Mouse (Mus musculus): ENCODE measurements around the gene Gm20219. TPM values are rescaled to one million over a fixed set of nuclear protein-coding genes. Genes with fewer than 3 reads are reported as not detected.

Gm20219 gene
- total RNA-seq, 2 experiments from 2014 or later: 1.1 to 1.8 TPM

GRCm38 (mm10) chr17:56559386-56559785, 5.2 kb upstream of the Gm20219 start:
- no peak for DNase-seq (ENCODE audit: low spot score in 2 of 2)
- intact Hi-C loops (cut with DNase I): loop anchor here (2.0 kb wide), 1 partner anchor 203 kb away; no protein-coding TSS in a partner anchor

- peak; percentile 76 to 79 for DNase-seq (ENCODE audit: low spot score in 2 of 2)
- intact Hi-C loops (cut with DNase I): loop anchor here (2.0 kb wide), 1 partner anchor 202 kb away; no protein-coding TSS in a partner anchor
Measured at GRCm38 (mm10) chr17:56558448-56558847, 4.3 kb upstream of the Gm20219 start.

DNA sequence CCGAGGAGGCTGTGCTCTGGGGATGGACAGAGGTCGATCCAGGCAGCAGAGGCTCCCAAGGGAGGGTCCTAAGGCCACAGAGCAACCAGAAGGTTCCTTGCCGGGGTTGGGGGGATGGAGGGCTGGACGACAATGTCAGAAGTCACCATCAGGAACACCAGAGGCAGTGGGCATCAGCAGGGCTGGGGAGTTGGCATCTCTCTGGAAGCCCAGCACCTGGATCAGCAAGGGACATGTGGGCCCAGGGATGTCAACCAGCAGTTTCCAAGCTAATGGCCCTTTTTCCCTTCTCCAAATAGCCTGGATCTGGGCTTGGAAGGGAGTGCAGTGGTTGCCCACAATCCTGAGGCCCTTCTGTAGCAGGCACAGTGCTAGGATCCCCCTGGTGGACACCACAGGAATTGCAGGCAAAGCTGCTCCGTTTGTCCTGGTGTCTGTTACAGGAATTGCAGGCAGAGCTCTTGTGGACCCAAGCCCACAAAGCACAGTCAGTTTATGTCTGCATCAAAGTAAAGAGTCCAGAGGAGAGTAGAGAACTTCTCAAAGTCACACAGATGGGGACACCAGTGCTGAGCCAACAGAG, 1.3 kb downstream of the Gm20219 start:
- intact Hi-C loops (cut with DNase I): loop anchor here (5.0 kb wide), 1 partner anchor 126 kb away; no protein-coding TSS in a partner anchor
- DNase-seq (ENCODE audit: low spot score in 2 of 2): peak; percentile 74 to 83

- peak in 1 of 2 experiments; percentile 57 for DNase-seq (ENCODE audit: low spot score in 2 of 2)
- intact Hi-C loops (cut with DNase I): loop anchor here (5.0 kb wide), 1 partner anchor 125 kb away; no protein-coding TSS in a partner anchor
Measured at GRCm38 (mm10) chr17:56551841-56552581, 2.2 kb downstream of the Gm20219 start.

DNA sequence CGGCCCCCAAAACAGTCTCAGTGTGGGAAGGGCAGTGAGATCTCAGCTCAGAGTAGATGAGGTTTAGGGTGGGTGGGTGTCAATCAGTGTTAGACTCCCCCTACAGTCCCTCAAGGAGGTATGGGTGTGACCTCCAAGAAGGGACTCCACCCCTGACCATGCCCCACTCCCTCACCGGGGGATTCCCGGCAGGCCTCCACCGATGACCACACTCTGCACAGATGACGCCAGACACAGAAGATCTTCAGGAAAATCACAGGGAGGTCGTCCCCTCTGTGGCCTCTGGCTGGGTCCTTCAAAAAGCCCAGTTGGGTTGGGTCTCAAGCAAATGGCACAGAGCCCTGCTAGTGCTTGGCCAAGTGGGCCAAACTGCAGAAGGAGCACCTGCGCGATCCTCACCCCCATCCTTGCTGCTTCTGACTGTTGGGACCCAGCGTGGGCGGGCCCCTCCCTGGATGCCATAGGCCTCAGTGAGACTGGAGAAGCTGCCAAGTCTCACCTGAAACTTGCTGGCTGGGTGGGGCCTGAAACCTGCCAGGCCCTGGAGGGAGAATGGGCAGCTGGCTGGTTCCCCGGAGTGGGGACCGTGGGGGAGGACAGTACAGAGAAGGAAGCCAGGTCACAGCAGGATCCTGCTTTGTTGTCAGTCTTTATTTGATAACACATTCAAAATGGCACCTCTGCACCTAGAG, 3.3 kb downstream of the Gm20219 start:
- no peak for DNase-seq (ENCODE audit: low spot score in 2 of 2)
- intact Hi-C loops (cut with DNase I): loop anchor here (5.0 kb wide), 1 partner anchor 124 kb away; no protein-coding TSS in a partner anchor

GRCm38 (mm10) chr17:56548605-56549105, 5.5 kb downstream of the Gm20219 start:
- DNase-seq (ENCODE audit: low spot score in 2 of 2): no peak
- intact Hi-C loops (cut with DNase I): no loop called here

DNA sequence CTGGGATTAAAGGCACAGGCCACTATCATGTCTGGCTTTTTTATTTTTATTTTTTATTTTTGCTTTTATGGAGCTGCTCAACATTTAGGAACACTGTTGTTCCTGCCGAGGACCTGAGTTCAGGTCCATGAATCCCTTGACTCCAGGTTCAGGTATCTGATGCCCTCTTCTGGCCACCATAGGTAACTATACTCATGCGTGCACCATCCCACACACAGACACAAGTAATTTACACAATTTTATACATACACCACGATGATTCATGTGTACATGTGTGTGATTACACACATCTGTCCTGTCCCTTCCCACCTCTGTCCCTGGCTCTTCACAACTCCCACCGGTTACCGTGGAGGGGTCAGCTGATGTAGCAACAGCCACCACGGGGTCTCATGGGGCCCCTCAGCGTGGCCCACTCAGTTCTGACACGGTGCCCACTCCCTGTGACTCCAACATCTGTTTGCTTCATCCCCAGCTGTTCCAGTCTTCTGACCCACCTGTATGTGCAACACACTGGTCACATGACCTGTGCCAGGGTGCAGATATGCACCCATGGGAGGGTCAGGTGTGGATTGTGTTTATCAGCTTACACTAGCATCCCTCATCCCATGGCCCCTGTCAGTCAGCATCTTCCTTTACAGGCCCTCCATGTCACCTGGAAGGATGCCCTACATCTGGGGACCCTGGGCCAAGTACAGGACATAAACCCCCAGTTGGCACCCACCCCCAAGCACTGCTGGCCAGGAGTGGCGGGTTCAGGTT, 6.2 kb downstream of the Gm20219 start:
- intact Hi-C loops (cut with DNase I): no loop called here
- DNase-seq (ENCODE audit: low spot score in 2 of 2): no peak

DNA sequence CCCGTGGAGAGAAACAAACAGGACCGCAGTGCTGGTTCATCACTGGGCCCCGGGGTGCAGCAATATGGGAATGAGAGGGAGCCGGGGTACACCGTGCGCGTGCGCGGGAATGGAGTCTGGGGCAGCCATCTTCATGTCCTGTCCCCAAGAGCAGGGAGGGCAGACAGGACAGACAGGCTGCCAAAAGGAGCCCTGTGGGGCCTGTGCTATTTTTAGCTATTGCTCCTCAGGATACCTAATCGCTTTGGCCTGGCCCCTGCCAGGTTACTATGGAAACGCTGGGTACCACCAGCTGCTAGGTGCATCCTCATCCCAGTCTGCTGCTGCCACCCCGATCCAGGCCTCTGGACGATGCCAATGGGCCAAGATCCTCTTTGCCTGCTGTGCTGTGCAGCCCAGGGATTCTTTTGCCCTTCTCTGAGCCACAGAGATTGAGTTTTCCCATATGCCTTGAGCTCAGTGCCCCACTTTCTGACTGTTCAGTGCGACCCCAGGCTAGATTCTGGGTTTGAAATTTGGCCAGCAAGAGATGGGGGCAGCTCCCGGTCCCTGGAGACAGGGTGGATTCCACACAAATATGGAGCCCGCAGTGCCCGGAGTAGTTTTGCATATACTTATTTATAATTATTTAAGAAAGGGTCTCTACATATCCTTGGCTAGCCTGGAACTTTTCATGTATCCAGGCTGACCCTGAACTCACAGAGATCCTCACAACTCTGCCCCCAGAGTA, 6.9 kb downstream of the Gm20219 start:
- no peak for DNase-seq (ENCODE audit: low spot score in 2 of 2)
- intact Hi-C loops (cut with DNase I): no loop called here

DNA sequence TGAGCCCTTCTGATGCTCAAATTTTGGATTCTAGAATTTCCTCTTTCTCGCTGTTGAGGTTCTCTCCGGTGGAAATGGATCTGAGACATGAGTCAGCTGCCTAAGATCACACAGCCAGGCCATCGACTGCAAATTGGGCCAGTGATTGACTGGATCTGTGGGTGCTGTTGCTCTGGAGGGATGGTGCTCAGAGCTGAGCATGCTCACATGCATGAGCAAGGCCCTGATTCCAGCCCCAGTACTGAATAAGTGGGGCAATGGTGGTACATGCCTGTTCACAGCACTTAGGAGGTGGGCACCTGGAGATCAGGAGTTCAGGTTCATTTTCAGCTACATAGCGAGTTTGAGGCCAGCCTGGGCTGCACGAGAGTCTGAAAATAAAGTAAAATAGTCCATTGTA, 7.6 kb downstream of the Gm20219 start:
- no peak for DNase-seq (ENCODE audit: low spot score in 2 of 2)
- intact Hi-C loops (cut with DNase I): no loop called here

DNA sequence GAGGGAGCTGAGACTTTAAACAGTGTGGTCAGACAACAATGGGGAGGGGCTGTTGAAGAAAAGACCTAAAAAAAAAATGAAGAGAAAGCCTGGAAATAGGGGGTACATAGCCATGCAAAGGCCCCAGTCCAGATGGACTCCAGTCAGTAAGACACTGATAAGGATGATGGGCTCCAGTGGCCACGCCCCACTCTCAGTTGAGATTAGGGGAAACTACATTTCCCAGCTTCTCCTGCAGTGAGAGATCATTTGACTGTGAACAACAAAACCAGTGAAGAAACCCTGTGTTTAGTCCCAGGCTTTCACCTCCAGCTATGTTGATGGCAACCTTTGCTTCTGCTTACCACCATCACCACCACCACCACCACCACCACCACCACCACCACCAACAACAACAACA, 8.2 kb downstream of the Gm20219 start:
- intact Hi-C loops (cut with DNase I): no loop called here
- DNase-seq (ENCODE audit: low spot score in 2 of 2): no peak

DNA sequence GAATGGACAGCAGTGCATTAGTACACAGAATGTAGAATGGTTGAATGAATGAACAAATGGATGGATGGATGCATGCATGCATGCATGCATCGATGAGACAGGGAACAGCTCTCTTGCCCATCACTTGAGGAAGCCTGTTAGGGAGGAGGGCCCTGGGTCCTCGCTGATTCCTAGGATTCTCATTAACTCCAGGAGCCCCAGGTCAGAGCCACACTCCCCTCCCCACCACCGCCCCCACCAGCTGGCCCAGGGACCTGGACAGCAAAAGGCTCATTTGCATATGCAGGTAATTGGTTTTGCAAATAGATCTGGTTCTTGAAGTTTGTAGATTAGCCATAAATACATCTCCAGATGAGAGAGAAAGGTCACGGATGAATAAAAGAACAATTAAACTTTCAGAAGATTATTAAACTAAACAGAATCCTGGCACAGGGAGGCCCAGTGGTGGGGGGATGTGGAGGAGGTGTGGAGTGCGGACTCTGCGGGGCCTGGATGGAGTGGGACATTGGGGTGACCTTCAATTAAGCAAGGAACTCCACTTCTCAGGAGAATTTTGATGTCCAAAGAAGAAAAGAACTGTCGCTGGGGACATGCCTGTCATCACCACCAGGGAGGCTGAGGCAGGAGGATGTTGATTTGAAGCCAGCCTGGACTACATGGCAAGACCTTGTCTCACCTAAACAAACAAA, 9.3 kb downstream of the Gm20219 start:
- intact Hi-C loops (cut with DNase I): loop anchor here (5.0 kb wide), 1 partner anchor 38 kb away; no protein-coding TSS in a partner anchor
- no peak for DNase-seq (ENCODE audit: low spot score in 2 of 2)

- intact Hi-C loops (cut with DNase I): loop anchor here (5.0 kb wide), 1 partner anchor 36 kb away; no protein-coding TSS in a partner anchor
- no peak for DNase-seq (ENCODE audit: low spot score in 2 of 2)
Measured at GRCm38 (mm10) chr17:56543684-56544224, 10.4 kb downstream of the Gm20219 start.

GRCm38 (mm10) chr17:56542736-56543135, 11.5 kb downstream of the Gm20219 start:
- DNase-seq (ENCODE audit: low spot score in 2 of 2): no peak
- intact Hi-C loops (cut with DNase I): loop anchor here (5.0 kb wide), 1 partner anchor 35 kb away; no protein-coding TSS in a partner anchor

DNA sequence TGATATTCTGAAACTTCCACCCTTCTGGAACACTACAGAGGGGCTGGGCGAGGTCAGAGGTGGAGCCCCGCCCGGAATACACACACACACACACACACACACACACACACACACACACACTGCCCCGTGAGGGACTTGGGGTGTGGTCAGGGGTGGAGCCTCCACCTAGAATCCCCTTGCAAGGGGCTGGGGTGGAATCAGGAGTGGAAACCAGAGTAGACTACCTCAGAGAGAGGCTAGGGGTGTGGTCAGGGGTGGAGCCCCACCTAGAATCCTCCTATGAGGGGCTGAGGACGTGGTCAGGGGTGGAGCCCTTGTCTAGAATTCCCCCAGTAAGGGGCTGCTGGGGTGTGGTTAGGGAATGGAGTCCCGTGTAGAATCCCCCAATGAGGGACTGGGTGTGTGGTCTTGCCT, 13.6 kb downstream of the Gm20219 start:
- no peak for DNase-seq (ENCODE audit: low spot score in 2 of 2)
- intact Hi-C loops (cut with DNase I): loop anchor here (5.0 kb wide), 1 partner anchor 33 kb away; no protein-coding TSS in a partner anchor

DNA sequence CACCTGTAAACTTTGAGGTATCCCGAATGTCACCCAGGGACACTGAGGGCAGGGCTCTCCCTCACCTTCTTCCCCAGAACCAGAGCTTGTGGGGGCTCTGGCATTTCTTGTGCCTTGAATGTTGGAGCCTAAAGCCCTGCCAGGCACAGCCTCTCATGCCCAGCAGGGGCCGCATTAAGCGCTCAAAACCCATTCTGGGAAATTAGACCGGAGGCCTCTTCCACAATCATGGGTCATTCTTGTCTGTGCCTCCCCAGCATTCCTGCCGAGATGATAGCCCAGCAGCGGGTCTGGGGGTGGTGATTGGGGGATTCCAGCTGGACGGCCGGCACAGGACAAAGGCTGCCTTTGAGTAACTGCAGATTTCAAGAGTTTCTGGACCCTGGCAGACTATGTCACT, 16.3 kb downstream of the Gm20219 start:
- no peak for DNase-seq (ENCODE audit: low spot score in 2 of 2)

DNA sequence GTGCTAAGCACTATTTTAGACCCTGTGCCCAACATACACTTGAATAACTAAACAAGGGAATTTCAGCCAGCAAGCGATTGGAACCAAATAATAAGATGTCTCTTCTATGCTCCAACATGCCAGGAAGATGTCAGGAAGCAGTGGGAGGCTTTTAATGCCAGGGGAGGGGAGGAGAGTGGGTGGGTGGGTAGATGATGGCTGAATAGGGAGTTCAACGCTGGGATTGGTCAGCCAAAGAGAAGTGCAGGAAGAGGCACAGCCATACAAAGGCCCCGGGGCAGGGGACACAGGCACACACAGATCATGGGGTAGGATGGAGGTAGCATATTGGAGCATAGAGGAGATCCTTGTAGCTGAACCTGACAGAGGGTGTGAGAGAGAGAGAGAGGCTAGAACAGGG, 17.3 kb downstream of the Gm20219 start:
- DNase-seq (ENCODE audit: low spot score in 2 of 2): no peak
- intact Hi-C loops (cut with DNase I): no loop called here

More for the DNA sequence above, 16.3 kb downstream of the Gm20219 start:
- intact Hi-C loops (cut with DNase I): no loop called here

DNA sequence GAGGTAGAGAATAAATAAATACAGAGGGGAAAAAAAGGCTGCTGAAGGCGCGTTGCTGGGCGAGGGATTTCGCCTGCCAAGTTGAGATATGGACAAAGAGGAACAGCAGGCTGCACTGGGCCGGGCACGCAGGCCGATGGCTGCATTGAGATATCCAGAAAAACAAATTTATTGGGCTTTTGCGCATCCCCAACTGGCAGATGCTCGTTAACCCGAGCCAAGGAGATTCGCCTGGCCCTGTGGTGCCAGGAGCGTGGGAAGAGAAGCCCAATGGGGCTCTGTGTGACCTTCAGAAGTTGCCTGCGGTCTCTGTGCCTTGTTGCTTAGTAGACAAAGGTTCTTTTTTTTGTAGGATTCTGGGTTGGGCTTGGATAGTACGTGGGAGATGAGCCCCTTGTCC, 18.0 kb downstream of the Gm20219 start:
- DNase-seq (ENCODE audit: low spot score in 2 of 2): no peak
- intact Hi-C loops (cut with DNase I): no loop called here

DNA sequence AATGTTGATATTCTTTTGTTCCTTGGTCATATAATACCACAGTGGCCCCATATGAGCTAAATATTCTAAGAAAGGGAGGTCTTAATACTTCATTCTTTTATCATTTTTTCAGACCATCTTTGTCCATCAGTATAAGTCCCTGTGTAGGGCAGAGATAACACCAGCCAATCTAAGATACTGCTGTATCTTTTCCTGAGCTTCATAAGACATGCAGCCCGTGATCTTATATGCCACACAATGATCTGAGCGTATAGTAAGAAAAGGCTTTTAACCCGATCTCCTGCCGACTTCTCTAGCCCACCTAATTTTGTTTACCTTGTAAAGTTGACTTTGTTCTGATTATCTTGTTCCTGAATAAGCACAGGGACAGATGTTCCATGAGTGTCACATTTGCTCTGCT, 29.2 kb downstream of the Gm20219 start:
- no peak for DNase-seq (ENCODE audit: low spot score in 2 of 2)
- intact Hi-C loops (cut with DNase I): no loop called here

All from left cerebral cortex, postnatal 14 days (tissue).